Mouse (Mus musculus): ENCODE data around the gene Gramd1a. TPM values are rescaled to one million over a fixed set of nuclear protein-coding genes. Genes with fewer than 3 reads are reported as not detected.
A peak's percentile ranks its signal among the peaks of the same experiment; 100 is the strongest.

Gene Gramd1a
- total and polyA plus RNA-seq, 2 experiments from 2014 or later, result 178 to 244 TPM

DNA sequence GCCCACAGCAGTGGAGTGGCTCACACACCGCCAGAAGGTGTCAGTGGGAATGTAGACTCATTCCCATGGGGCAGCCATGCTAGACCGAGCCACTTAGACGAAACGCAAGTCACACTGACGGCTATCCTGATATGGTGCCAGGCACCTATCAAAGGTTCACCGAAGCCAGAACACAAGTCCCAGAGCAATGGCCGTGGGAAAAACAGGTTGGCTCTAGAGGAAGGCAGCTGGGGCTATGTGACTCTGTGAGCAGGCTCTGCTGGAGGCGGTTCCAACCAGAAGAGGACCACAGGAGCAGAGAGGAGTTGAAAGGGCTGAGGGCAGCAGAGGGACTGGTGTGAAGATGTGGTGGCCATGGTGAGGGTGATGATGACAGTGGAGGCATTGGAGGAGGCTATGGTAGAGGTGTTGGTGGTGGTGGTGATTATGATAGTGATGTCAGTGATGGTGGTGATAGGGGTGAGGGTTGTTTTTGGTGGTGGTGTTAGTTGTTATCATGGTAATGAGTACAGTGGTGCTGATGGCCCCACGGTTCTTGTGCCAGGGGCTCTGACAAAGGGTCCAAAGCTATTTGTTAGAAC, 69.4 kb downstream of the Gramd1a start:
- H3K4me2 ChIP-seq (ENCODE audit: low read depth), result no peak overlapping the region
- no peaks in the 10 kb centered on the region for H3K27me3 ChIP-seq (ENCODE audit: insufficient read depth, low read length)
- no peak overlapping the region for H3K9ac ChIP-seq
- H3K4me3 ChIP-seq (ENCODE audit: low read depth, low read length), result no peak overlapping the region
- no peak overlapping the region for H3K27ac ChIP-seq (ENCODE audit: low read depth, low read length)
- ATAC-seq (no peak), DNase-seq (no peak)
- H3K4me1 ChIP-seq (ENCODE audit: insufficient read depth), result no peaks in the 10 kb centered on the region
- H3K9me3 ChIP-seq (ENCODE audit: low read length), result no peaks in the 10 kb centered on the region
- 92% methylated on average over 9 of the region's 9 CpGs for WGBS
- no peak for TF ChIP-seq CTCF (IDR thresholded peaks at IDR 0.05; ENCODE audit: low read depth)
- no peaks in the 10 kb centered on the region for H3K36me3 ChIP-seq (ENCODE audit: insufficient read depth)

DNA sequence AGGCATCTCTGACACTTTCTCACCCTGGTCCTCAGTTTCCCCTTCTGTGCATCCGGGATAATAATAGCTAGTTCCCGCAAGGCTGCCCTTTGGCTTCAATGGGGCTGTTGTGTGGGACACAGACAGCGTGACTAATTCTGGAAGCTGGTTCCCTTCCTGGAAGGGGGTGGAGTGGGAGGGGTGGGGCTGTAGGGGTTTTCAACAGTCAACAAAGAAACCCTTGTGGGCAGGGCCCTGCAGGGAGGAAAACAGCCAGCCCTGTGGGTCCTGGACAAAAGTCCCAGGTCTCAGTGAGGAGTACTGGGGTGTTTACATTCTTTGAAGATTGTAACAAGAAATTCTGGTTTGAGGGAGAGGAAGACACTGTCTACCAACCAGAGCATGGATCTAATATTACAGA, 70.5 kb downstream of the Gramd1a start:
- ATAC-seq, result peak; percentile 43; the same call in 1 of the 2 replicates
- no peaks in the 10 kb centered on the region for H3K4me1 ChIP-seq (ENCODE audit: insufficient read depth)
- WGBS, result 17% methylated on average over 3 of the region's 3 CpGs
- H3K4me3 ChIP-seq (ENCODE audit: low read depth, low read length), result no peak overlapping the region
- no peaks in the 10 kb centered on the region for H3K36me3 ChIP-seq (ENCODE audit: insufficient read depth)
- H3K27ac ChIP-seq (ENCODE audit: low read depth, low read length), result no peak overlapping the region
- H3K9ac ChIP-seq, result no peak overlapping the region
- DNase-seq, result no peak
- no peak for TF ChIP-seq CTCF (IDR thresholded peaks at IDR 0.05; ENCODE audit: low read depth)
- no peak overlapping the region for H3K4me2 ChIP-seq (ENCODE audit: low read depth)
- no peaks in the 10 kb centered on the region for H3K9me3 ChIP-seq (ENCODE audit: low read length)
- no peaks in the 10 kb centered on the region for H3K27me3 ChIP-seq (ENCODE audit: insufficient read depth, low read length)

DNA sequence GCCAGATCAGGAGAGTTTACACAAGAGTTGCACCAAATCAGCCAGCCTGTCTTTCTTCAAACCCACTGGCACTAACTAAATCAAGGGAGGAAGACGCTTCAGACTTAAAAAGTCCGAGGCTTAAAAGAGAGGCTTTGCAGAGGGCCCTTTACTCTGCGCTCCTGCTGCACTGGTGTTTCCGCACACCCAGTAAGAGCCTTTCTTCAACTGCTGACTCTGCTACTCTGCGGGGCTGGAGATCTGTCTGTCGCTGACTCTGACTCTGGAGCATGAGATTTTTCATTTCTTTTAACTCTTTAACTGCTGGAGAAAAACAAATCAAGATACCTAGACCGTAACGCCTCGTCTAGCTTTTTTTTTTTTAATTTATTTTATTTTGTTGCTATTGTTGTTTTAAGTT, 71.6 kb downstream of the Gramd1a start:
- Histone ChIP-seq H3K9ac (no peak overlapping the region), H3K27me3 (ENCODE audit: insufficient read depth, low read length) (no peaks in the 10 kb centered on the region), H3K9me3 (ENCODE audit: low read length) (no peaks in the 10 kb centered on the region), H3K36me3 (ENCODE audit: insufficient read depth) (no peaks in the 10 kb centered on the region), H3K4me3 (ENCODE audit: low read depth, low read length) (no peak overlapping the region), H3K4me1 (ENCODE audit: insufficient read depth) (no peaks in the 10 kb centered on the region), H3K4me2 (ENCODE audit: low read depth) (no peak overlapping the region), H3K27ac (ENCODE audit: low read depth, low read length) (no peak overlapping the region)
- ATAC-seq (no peak), DNase-seq (no peak)
- 53% methylated on average over 9 of the region's 9 CpGs for WGBS
- no peak for TF ChIP-seq CTCF (IDR thresholded peaks at IDR 0.05; ENCODE audit: low read depth)

DNA sequence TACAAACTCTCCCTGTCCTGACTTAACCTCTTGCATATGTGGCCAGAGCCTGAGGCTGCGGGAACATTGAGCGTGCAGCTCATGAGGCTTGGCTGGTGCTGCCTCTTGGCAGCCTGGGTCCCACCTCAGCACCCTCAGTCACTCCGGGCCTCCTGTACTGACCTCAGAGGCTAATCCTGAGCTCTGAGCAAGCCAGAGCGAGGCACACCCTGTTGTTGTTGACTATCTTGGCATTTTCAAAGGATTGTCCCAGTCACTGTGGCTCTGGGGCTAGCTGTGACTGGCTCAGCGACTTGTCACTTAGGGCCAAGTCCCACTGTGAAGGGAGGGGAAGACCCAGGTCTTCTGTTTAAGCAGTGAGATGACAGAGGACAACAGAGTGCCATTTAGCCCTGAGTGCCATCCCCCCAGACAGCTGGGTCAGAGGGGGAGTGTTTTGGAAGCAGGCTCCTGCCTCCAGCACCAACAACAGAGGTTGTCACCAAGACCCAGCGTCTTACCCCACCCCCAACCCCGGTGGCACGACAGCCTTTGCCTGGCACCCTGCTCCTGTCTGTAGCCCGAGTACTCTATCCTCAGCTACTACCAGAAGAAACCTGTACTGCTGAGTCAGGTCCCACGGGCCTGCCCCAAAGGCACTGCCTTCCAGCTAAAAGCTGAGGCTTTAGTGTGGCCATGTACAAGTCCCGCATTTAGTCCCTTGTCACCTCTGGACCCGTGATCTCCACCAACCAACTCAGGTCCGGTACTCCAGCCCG, 72.7 kb downstream of the Gramd1a start:
- peak; percentile 42 for ATAC-seq
- no peaks in the 10 kb centered on the region for H3K36me3 ChIP-seq (ENCODE audit: insufficient read depth)
- TF ChIP-seq CTCF (IDR thresholded peaks at IDR 0.05; ENCODE audit: low read depth), result no peak
- 68% methylated on average over 14 of the region's 14 CpGs for WGBS
- H3K27ac ChIP-seq (ENCODE audit: low read depth, low read length), result no peak overlapping the region
- H3K27me3 ChIP-seq (ENCODE audit: insufficient read depth, low read length), result no peaks in the 10 kb centered on the region
- DNase-seq, result no peak
- no peak overlapping the region for H3K4me3 ChIP-seq (ENCODE audit: low read depth, low read length)
- H3K9me3 ChIP-seq (ENCODE audit: low read length), result no peaks in the 10 kb centered on the region
- H3K9ac ChIP-seq, result no peak overlapping the region
- no peak overlapping the region for H3K4me2 ChIP-seq (ENCODE audit: low read depth)
- H3K4me1 ChIP-seq (ENCODE audit: insufficient read depth), result no peaks in the 10 kb centered on the region

DNA sequence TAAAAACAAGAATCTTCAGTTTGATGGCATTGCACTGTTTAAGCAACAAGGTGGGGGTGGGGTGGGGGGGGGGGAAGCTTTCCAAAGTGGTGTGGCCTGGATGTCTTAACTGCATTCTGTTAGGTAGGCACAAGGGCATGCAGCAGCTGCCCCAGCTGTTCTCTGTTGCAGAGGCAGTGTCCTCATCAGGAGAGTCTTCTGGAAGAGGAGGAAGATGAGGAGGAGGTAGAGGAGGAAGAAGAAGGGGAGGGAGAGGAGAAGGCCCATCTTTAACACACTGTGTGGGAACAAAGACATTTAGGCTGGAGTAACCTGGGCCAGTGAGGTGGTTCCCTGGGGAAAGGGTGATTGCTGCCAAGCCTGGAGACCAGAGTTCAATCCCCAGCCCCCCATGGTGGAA, 73.6 kb downstream of the Gramd1a start:
- no peak overlapping the region for H3K4me2 ChIP-seq (ENCODE audit: low read depth)
- H3K9ac ChIP-seq, result no peak overlapping the region
- H3K4me3 ChIP-seq (ENCODE audit: low read depth, low read length), result no peak overlapping the region
- no peaks in the 10 kb centered on the region for H3K36me3 ChIP-seq (ENCODE audit: insufficient read depth)
- ATAC-seq (no peak), DNase-seq (no peak)
- H3K4me1 ChIP-seq (ENCODE audit: insufficient read depth), result no peaks in the 10 kb centered on the region
- H3K9me3 ChIP-seq (ENCODE audit: low read length), result no peaks in the 10 kb centered on the region
- no peak overlapping the region for H3K27ac ChIP-seq (ENCODE audit: low read depth, low read length)
- no peak for TF ChIP-seq CTCF (IDR thresholded peaks at IDR 0.05; ENCODE audit: low read depth)
- no peaks in the 10 kb centered on the region for H3K27me3 ChIP-seq (ENCODE audit: insufficient read depth, low read length)

DNA sequence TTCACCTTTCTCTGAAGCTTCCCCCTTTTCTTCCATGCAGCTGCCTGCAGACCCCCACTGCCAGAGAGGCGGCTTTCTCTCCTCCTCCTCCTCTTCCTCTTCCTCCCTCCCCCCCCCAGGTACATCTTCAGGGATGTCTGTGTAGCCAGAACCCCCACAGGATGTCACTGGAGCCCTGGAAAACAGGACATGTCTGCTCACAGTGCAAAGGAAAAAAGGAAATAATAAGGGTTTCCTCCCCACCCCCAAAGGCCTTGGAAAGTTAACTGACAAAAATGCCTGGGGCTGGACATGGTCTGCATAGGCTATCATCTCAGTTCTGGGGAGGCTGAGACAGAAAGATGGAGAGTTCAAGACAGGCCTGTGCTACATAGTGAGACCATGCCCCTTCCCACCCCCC, 74.6 kb downstream of the Gramd1a start:
- no peaks in the 10 kb centered on the region for H3K4me1 ChIP-seq (ENCODE audit: insufficient read depth)
- no peaks in the 10 kb centered on the region for H3K36me3 ChIP-seq (ENCODE audit: insufficient read depth)
- H3K27ac ChIP-seq (ENCODE audit: low read depth, low read length), result no peak overlapping the region
- no peaks in the 10 kb centered on the region for H3K9me3 ChIP-seq (ENCODE audit: low read length)
- no peak overlapping the region for H3K9ac ChIP-seq
- WGBS, result 50% methylated on average over 1 of the region's 1 CpGs
- H3K4me2 ChIP-seq (ENCODE audit: low read depth), result no peak overlapping the region
- ATAC-seq (no peak), DNase-seq (no peak)
- no peak for TF ChIP-seq CTCF (IDR thresholded peaks at IDR 0.05; ENCODE audit: low read depth)
- no peaks in the 10 kb centered on the region for H3K27me3 ChIP-seq (ENCODE audit: insufficient read depth, low read length)
- H3K4me3 ChIP-seq (ENCODE audit: low read depth, low read length), result no peak overlapping the region

DNA sequence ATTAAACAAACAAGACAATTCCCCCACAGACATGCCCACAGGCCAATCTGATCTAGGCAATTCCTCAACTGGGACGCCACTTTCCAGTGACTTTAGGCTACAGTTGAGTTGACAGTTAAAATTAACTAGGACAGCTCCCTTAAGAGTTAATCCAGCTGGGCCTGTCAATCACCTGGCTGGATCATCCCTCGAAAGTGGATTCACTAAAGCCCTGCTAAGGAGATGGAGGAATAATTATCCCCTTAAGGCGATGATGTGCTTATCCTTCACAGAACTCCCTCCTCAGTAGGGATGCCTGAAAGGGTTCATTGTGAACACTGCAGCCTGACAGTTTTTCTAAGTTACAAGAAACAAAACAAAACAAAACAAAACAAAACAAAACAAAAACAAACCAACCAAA, 75.1 kb downstream of the Gramd1a start:
- Histone ChIP-seq H3K36me3 (ENCODE audit: insufficient read depth) (no peaks in the 10 kb centered on the region), H3K9me3 (ENCODE audit: low read length) (no peaks in the 10 kb centered on the region), H3K4me2 (ENCODE audit: low read depth) (no peak overlapping the region), H3K27ac (ENCODE audit: low read depth, low read length) (no peak overlapping the region), H3K4me3 (ENCODE audit: low read depth, low read length) (no peak overlapping the region), H3K27me3 (ENCODE audit: insufficient read depth, low read length) (no peaks in the 10 kb centered on the region), H3K4me1 (ENCODE audit: insufficient read depth) (no peaks in the 10 kb centered on the region), H3K9ac (no peak overlapping the region)
- 39% methylated on average over 3 of the region's 3 CpGs for WGBS
- no peak for DNase-seq
- ATAC-seq, result no peak
- TF ChIP-seq CTCF (IDR thresholded peaks at IDR 0.05; ENCODE audit: low read depth), result no peak

Other genes with a start within 250 kb of the Gramd1a start
- 2.5 and 2.9 TPM in 2 replicates for gene Mag, start 241.0 kb downstream of the Gramd1a start, total RNA-seq (2014; rRNA removed)
- 2.7 and 3.6 TPM in 2 replicates for gene Mag, start 241.0 kb downstream of the Gramd1a start, polyA plus RNA-seq (2015; fragmentation: Nextera tagmentation; extraction: Ambion mirVana)
- not detected in 2 replicates for gene Hamp2, start 231.2 kb downstream of the Gramd1a start, total RNA-seq (2014; rRNA removed)
- not detected in 2 replicates for gene Hamp2, start 231.2 kb downstream of the Gramd1a start, polyA plus RNA-seq (2015; fragmentation: Nextera tagmentation; extraction: Ambion mirVana)
- gene Hamp, start 211.9 kb downstream of the Gramd1a start, total RNA-seq (2014; rRNA removed), result not detected in 2 replicates
- not detected in 2 replicates for gene Hamp, start 211.9 kb downstream of the Gramd1a start, polyA plus RNA-seq (2015; fragmentation: Nextera tagmentation; extraction: Ambion mirVana)
- gene Usf2, start 199.1 kb downstream of the Gramd1a start, total RNA-seq (2014; rRNA removed), result 81.4 and 93.9 TPM in 2 replicates
- gene Usf2, start 199.1 kb downstream of the Gramd1a start, polyA plus RNA-seq (2015; fragmentation: Nextera tagmentation; extraction: Ambion mirVana), result 18.9 and 22.6 TPM in 2 replicates
- 17.6 and 19.3 TPM in 2 replicates for gene Lsr, start 182.4 kb downstream of the Gramd1a start, total RNA-seq (2014; rRNA removed)
- 25.1 and 25.9 TPM in 2 replicates for gene Lsr, start 182.4 kb downstream of the Gramd1a start, polyA plus RNA-seq (2015; fragmentation: Nextera tagmentation; extraction: Ambion mirVana)
- gene Fam187b, start 182.1 kb downstream of the Gramd1a start, total RNA-seq (2014; rRNA removed), result 0.08 and 0.48 TPM in 2 replicates
- gene Fam187b, start 182.1 kb downstream of the Gramd1a start, polyA plus RNA-seq (2015; fragmentation: Nextera tagmentation; extraction: Ambion mirVana), result 0.50 and 0.78 TPM in 2 replicates
- gene Fxyd5, start 113.4 kb downstream of the Gramd1a start, total RNA-seq (2014; rRNA removed), result 10.9 and 19.9 TPM in 2 replicates
- 25.1 and 30.4 TPM in 2 replicates for gene Fxyd5, start 113.4 kb downstream of the Gramd1a start, polyA plus RNA-seq (2015; fragmentation: Nextera tagmentation; extraction: Ambion mirVana)
- gene Fxyd7, start 104.4 kb downstream of the Gramd1a start, total RNA-seq (2014; rRNA removed), result 74.3 and 92.0 TPM in 2 replicates
- 167 and 231 TPM in 2 replicates for gene Fxyd7, start 104.4 kb downstream of the Gramd1a start, polyA plus RNA-seq (2015; fragmentation: Nextera tagmentation; extraction: Ambion mirVana)
- gene Fxyd1, start 98.7 kb downstream of the Gramd1a start, total RNA-seq (2014; rRNA removed), result 14.9 and 19.5 TPM in 2 replicates
- gene Fxyd1, start 98.7 kb downstream of the Gramd1a start, polyA plus RNA-seq (2015; fragmentation: Nextera tagmentation; extraction: Ambion mirVana), result 56.8 and 66.3 TPM in 2 replicates
- 1.1 and 1.6 TPM in 2 replicates for gene Lgi4, start 96.6 kb downstream of the Gramd1a start, total RNA-seq (2014; rRNA removed)
- 0.68 and 0.98 TPM in 2 replicates for gene Lgi4, start 96.6 kb downstream of the Gramd1a start, polyA plus RNA-seq (2015; fragmentation: Nextera tagmentation; extraction: Ambion mirVana)
- not detected in 2 replicates for gene Fxyd3, start 79.2 kb downstream of the Gramd1a start, total RNA-seq (2014; rRNA removed)
- gene Fxyd3, start 79.2 kb downstream of the Gramd1a start, polyA plus RNA-seq (2015; fragmentation: Nextera tagmentation; extraction: Ambion mirVana), result not detected in 2 replicates
- 0.48 TPM in 1 of 2 replicates, not detected in the other for gene Hpn, start 40.6 kb downstream of the Gramd1a start, total RNA-seq (2014; rRNA removed)
- 0.19 and 0.61 TPM in 2 replicates for gene Hpn, start 40.6 kb downstream of the Gramd1a start, polyA plus RNA-seq (2015; fragmentation: Nextera tagmentation; extraction: Ambion mirVana)
- 26.7 and 38.0 TPM in 2 replicates for gene Scn1b, start 28.9 kb downstream of the Gramd1a start, total RNA-seq (2014; rRNA removed)
- 24.4 and 29.8 TPM in 2 replicates for gene Scn1b, start 28.9 kb downstream of the Gramd1a start, polyA plus RNA-seq (2015; fragmentation: Nextera tagmentation; extraction: Ambion mirVana)
- gene Scgb2b2, start 134.6 kb upstream of the Gramd1a start, total RNA-seq (2014; rRNA removed), result not detected in 2 replicates
- gene Scgb2b2, start 134.6 kb upstream of the Gramd1a start, polyA plus RNA-seq (2015; fragmentation: Nextera tagmentation; extraction: Ambion mirVana), result not detected in 2 replicates
- not detected in 2 replicates for gene Scgb1b2, start 135.9 kb upstream of the Gramd1a start, total RNA-seq (2014; rRNA removed)
- gene Scgb1b2, start 135.9 kb upstream of the Gramd1a start, polyA plus RNA-seq (2015; fragmentation: Nextera tagmentation; extraction: Ambion mirVana), result not detected in 2 replicates
- gene Scgb2b3, start 206.2 kb upstream of the Gramd1a start, total RNA-seq (2014; rRNA removed), result not detected in 2 replicates
- not detected in 2 replicates for gene Scgb2b3, start 206.2 kb upstream of the Gramd1a start, polyA plus RNA-seq (2015; fragmentation: Nextera tagmentation; extraction: Ambion mirVana)
- gene Scgb1b3, start 219.7 kb upstream of the Gramd1a start, total RNA-seq (2014; rRNA removed), result not detected in 2 replicates
- gene Scgb1b3, start 219.7 kb upstream of the Gramd1a start, polyA plus RNA-seq (2015; fragmentation: Nextera tagmentation; extraction: Ambion mirVana), result not detected in 2 replicates

Data from forebrain, postnatal 0 days (tissue).